Mouse (Mus musculus) adrenal gland, postnatal 36 days (tissue): ENCODE measurements at regions not wholly inside any gene's neighbourhood (a gene's known extent, or its start where the extent isn't known, plus 50 kb on each side); places are given as distances from the start of the nearest gene placed in this dataset.

Source experiments
- DNase-seq, 2 experiments: peaks; one replicate each; pipeline ENCODE4 v3.0.0; 2021; ENCODE audit warnings: mixed read lengths in 1 of 2

DNA sequence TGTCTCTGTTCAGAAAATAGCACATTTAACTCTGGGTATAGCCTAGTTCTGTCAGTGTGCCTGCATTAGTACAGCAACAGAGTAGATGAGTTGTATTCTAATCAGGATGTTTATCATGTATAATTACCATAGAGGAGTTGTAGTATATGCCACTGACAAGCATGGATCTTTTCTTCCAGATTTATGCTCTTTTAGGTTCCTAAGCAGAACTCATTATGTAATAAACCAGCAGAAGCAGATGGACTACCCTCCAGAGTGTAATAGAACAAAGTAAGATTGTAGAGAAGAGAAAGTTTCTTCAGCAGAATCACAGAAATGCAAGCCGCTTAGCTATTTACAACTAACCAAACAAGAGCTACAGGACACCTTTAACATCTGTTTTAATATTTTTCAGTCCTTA is 517.2 kb upstream of the Epha5 start:
- DNase-seq: no peak

DNA sequence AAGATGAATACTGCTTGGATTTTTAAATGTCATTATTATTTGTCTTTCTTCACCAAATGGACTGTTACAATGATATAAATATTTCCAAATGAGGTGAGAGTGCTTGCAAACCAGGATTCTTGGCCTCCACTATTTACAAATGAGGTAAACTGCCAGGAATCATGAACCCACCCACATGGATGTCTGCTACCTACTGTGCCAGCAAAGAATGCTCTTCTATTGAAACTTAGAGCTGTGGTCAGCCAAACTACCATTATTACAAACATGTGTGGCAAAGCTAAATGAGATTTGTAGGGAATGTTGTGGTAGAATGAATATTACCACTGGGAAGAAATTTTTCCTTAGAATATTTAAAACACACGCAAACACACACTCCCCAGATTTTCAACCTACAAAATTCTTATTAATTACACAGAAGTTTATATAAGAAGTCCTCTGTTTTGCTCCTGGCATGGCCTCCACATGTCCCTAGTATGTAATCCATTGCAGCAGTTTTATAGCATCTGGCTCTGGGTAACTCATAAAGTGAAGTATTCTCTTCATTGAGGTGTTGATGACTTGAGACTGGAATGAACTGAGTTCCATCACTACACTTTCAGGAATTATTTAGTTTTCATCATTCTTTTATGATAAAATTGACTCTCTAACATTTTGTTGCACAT is 500.6 kb upstream of the Epha5 start:
- DNase-seq: no peak

DNA sequence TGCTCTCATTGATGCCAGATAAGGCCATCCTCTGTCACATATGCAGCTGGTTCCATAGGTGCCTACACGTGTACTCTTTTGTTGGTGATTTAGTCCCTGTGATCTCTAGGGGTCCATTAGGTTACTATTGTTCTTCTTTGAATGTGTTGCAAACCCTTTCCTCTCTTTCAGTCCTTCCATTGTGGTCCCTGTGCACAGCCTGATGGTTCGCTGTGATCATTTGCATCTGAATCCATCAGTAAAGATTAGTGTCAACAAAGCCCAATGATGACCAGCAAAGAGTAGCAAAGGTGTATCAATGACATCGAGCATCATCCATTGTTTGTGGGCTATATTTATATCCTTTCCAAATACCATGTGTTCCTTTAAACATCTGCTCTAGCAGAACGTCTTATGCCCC is 484.5 kb upstream of the Epha5 start:
- DNase-seq: no peak

DNA sequence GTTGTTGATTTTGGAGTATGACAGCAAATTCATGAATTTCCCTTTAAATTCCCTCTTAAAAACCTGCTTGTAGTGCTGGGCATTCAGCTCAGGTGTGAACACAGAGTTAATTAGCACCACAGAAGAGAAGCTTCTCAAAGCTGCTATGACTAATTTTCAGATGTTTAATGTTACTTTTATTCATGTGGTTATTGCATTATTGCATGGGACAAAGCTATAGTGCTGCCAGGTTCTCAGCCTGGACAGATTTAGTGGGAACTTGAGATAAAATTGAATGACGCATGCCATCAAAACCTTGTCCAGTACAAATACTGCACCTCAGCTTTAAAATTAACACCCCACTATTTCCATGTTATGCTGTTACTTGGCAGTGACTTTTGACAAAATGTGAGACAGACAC is 480.4 kb upstream of the Epha5 start:
- DNase-seq: no peak

DNA sequence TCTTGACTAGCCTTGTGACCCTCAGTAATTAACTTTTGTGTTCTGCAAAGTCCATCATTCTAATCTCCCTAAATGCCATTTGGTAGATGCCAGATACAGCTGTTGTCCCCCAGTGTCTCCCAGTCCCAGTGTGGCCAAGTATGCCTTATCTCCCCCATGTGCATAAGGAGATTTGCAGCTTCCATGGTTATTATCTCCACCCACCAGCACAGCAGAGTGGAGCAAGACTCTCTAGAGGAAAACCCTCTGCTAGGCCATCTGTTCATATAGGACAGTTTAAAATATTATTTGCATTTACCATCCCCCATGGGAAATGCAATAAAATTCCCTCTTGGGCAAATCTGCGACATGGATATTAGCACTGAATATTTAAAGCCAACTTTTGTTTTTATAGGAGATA is 436.4 kb upstream of the Epha5 start:
- DNase-seq: no peak

DNA sequence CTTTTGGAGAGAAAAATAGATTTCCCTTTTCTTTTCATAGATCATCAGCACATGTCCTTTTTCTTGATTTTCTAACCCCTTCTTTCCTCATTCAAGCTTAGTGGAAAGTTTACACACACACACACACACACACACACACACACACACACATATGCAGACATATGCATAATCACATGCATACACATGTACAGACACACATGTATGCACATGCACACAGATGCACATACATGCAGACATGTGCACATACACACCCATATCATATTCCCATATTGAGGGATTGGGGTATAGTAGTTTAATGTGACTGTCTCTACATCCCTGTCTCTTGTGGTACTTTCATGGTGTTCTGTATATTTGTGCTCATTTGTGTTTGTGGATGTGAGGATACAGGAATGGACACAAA is 432.0 kb upstream of the Epha5 start:
- no peak for DNase-seq

DNA sequence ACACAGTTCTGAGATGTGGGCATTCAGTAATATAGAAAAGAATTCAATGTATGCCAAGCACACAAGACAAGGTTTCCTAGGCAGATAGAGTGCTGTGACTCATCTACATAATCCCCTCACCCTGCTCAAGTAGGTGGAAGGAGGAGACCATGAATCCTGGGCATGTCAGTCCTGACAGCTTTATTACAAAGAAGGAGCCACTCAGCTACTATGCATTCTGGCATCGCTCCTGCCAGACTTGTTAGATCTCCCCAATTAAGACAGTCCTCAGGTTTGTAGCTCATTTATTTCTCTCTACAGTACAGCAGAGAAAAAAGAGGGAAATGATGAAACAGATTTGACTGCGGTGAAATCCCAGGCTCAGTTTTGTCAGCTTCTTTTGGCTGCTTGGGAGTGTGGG is 431.6 kb upstream of the Epha5 start:
- no peak for DNase-seq

DNA sequence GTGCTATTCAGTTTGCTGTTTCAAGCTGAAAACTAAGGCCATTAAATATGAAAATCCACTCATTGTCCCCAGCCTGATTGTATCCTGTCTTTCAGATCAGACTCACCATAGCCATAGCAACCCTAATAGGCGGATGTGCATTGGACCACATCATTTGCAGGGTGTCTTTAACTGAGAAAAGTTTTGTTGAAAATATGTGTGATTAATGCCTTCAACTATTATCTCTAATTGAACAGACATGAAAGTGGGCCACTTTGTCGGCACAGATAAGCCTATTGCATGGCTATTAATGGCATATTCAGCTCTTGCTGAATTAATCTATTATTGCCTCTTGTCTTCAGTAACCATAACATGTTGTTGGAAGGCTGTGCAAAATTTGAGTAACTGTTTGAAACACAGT is 394.3 kb upstream of the Epha5 start:
- DNase-seq: no peak

DNA sequence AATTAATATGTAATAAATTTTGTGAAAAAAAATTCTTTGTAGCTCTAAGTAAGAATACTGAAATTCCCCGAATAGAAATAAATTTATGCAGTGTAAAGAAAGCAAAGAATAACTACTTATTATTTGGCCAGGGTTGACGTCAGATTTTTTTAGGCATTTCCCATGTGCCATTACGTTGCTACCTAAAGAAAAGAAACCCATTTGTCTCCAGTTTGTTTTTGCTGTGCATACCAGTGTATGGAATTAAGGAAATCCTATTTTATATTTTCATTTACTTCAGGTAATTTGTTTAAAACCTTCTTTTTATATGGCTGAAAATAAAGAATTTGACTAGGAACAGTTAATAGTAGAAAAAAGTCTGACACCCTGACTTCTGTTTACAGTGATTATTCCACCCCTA is 393.7 kb upstream of the Epha5 start:
- DNase-seq: no peak

DNA sequence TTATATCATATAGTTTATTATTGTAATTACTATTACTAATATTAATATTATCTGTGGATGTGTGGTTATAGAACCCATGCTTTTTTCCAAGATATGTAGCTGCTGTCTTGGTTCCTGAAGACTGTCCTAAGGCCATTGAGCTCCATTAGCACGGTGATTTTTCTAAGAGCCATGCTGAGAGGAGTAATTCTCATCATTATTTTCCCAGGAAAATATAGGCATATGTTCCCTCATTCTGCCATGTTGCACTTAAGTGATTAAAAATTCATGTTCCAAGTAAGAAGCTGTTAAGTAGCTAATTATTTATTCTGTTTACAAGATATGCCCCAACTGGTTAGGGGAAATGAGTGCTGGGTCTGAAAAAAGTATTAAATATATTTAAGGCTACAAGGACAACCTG is 345.4 kb upstream of the Epha5 start:
- no peak for DNase-seq

DNA sequence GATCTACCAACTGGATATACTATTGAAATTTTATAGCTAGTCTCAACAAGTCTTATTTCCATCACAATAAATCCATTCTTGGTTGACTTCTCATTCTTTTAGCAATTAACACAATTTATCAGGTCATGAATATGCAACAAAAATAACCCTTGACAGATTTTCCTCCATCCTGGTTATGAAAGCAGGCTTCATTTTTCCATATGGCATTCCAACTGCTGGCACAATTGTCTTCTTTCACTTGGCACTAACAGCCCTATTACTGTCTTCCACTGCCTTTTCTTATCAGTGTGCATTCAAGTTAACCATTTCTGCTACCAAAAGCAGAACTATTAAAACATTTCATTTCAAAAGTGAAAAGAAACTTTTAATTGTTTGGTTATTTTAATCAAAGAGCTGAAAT is 334.9 kb upstream of the Epha5 start:
- no peak for DNase-seq

DNA sequence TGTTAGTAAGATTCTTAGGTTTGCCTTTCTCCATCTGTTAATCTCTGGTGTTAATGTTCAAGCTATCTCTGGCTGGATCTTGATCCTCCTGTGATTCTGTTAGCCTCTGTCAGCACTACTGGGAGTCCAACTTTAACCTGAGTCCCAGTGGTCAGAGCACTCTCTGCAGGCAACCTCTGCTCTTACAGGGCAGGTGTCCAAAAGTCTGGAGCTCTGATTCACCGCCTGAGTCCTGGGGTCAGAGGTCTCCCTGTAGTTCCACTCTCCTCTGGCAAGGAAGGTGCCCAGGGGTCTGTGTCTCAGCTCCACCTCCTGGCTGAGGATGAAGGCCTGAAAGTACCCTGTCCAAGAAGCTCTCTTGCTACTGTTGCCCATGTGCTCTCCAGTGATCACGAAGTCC is 288.3 kb upstream of the Epha5 start:
- no peak for DNase-seq

DNA sequence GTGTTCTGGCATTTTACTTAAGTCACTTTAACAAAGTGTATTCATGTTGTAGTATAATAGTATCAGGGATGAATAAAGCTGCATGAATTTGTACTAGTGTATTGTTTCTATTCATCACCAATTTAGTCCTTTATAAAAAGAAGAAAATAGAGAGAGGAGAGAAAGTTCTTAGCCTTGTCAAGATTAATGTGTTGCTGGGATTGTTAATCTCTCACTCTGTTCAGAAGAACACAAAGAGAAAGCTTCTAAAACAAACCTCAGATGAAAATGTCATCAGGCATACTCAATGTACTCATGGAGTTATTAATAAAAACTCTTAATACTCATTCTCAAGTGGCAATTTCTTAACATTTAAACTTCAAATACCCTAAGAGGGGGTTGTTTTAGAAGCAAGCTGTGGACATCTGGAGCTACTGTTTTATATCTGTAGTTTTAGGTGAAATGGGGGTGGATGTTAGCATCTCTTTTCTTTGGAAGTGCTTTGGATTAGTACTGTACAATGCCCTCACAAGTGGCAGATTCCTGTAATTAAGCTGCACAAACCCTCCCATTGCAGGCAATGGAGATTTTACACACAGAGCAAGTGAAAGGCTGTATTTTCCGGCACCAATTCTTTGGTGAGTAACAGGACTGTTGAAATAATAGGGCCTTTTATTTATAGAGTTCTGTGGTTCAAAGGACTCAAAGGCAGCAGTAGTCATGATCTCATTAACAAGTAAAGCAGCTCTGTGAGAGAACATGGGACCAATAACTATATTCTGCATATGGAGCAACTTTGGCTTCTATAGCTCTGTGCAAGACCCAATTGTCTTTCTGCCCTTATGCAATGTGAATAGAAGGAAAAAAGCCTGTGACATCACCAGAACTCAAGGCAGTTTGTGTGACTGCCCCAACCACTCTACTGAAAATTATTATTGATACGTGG is 273.4 kb upstream of the Epha5 start:
- no peak for DNase-seq

DNA sequence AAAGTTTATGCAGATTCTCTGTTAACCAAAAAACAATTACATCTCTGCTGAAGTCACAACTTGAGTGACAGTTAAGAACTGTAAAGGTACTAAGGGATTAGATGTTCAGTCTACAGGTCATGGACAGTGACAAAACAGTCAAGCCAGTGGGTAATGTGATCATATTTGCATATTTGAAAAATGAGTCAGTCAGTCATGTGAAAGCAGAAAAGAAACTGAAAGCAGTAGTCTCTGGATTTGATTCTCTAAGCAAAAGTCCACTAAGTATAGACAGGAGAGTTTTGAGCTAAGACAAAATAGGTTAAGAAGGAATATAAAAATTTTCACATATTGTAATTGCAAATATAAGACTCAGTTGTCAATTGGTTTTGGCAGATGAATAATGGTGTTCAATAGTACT is 270.4 kb upstream of the Epha5 start:
- no peak for DNase-seq

DNA sequence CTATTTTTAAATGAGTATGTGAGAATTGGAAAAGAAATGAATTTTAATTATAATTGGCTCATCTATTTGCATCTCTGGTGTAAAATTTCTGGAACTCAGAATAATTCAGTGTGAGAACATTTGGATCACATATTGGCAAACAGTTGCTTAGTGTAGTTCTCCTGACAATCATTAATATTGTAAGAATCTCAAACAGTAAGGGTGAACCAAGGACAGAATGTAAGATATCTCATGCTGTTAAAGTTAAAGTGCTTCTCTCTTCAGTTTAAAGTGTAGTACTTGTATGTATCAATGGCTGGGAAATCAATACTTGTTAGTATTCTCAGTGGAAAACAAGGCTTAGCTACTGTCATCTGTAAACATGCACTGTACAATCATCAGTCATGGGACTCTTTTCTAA is 238.0 kb upstream of the Epha5 start:
- no peak for DNase-seq

DNA sequence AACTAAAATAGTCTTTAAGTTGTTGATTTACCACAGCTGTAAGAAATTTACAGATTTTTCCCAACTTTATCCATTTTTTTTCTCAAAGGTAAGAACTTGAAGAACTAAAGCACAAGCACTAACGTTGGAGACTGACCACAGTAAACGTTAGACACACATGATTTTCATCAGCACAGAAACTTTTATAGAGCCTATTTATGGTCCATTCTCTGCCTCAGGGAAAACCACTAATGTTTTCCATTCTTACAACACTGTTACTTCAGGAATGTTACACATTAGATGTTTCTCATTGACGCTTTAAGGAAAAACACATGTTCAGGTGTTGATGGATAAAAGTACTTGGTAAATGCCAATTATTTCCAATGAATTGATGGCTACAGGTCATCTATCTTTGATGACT is 218.3 kb upstream of the Epha5 start:
- no peak for DNase-seq

DNA sequence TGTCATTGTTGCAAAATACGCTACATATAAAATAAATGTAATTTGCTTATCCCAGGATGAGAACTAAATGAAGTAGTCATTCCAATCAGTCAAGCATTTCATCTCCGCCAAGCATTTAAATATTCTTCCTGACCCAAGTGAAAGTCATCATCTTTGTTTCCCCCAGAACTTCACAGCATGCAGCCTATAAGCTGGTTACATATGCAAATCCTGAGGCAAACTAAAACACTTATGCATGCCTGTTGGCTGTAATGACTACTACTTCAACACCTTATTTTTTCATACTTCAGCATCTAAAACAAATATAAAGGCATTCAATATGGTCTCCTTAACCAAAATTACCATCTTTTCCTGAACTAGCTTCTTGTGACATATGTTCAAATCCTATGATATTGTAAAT is 215.7 kb upstream of the Epha5 start:
- no peak for DNase-seq

DNA sequence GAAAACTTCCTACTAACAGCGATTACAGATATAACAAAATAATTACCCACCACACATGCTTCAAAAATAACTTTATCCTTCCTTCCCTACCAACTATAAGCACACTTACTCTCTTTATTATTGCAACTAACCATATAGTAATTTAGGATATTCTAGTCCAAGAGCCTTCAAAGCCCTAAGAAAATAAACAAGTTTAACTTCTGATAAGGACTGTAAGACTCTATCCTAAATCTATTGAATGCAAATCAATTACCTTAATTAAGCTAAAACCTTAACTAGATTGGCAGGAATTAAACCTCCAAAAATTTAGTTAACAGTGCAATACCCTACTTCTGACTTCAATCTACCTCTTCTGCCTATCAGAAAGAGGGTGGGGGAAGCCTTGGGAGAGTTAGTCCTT is 201.0 kb upstream of the Epha5 start:
- no peak for DNase-seq

DNA sequence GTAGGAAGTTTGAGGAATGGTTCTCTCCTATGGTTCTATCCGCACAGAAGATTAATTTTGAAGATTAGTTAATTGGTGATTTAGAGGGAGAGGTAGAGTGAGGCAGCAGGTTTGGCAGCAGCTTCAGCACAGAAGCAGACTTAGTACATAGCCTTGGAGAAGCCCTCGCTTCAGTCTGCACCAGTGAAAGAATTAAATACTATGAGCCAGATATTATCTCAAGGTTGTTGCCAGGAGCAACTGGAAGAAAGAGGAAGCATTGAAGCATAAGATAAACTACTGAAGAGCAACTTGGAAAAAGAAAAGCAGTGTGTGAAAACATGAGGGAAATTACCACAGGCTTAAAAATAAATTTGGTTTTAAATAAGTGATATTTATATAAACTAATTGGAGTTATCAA is 191.5 kb upstream of the Epha5 start:
- DNase-seq: peak in 1 of 2 experiments; percentile 4

DNA sequence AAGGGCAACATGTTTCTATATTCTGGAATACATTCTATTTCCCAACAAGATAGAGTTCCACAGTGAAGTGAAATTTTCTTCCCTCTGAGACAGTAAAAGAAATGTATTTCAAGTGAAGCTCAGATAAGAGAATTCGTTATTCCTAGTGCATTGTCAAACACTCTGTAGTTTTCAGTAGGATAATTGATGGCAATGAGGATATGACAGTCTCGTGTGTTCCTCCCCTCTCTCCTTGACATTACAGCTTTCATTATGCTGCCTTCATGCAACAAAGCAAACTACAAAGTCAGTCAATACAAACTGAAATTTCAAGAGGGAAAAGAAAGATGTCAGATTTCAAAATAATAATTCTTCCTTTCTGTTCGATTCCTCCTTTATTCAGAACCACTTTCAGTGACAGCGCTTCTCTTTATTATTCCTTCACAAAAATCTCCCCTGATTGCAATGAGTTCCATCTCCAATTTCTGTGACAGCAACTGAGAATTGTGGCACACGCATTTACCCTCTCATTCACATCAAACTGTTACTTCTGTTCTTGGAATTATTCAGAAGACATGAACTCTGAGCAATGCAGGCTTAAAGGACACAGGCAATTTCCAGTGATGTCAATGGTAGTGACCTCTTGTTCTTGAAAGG is 148.2 kb upstream of the Epha5 start:
- DNase-seq: no peak

DNA sequence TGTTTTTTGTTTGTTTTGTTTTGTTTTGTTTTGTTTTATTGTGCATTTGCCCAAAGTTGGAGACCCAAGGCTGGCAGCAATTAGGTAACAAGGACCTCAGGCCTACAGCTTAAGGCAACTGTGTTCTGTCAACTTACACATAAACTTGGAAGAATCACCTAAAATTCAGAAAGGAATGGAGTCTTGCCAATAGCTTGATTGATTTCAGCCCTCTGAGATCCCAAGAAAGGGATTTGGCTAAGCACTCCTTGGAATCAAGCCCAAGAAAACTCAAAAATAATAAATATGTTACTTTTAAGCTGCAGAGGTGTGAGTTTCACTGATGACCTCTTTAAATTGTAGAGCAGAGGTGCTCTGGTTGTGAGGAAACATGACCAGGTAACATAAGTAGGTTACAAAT is 102.7 kb upstream of the Epha5 start:
- DNase-seq: no peak

DNA sequence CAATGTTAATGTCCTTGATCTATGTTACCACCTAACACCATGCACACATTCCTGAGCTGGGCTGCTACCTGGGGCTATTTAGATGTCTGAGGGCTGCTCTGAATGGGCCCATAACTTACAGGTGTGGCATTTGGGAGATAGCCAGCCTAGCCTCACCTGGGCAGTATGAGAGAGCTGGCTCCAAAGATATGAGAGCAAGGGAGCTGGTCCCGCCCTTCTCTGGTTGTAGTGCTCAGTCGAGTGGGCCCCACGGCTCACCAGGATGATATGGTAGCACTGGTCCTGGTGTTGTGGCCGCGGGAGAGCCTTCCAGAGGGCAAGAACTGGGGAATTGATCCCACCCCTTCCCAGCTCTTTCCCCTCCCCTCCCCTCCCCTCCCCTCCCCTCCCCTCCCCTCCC is 93.0 kb upstream of the Epha5 start:
- no peak for DNase-seq

DNA sequence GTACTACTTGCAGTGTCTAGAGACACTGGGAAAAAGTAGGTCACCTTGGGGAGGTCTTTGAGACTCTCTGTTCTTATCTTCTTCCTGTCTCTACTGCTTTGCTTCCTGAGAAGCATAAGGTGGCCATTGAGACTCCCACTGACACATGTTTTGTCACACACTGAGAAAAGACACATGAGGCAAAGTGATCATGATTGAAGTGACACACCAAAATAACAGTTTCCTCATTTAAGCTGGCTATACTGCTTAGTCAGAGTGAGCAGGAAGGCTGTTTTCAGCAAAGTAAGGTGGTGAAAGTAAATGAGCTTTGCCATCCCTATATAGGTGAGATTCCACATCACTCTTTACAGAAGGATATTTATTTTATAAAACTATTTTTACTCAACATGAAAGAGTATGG is 63.8 kb upstream of the Epha5 start:
- DNase-seq: no peak
